Mouse (Mus musculus): ENCODE results near the gene Vash1. TPM values are rescaled to one million over a fixed set of nuclear protein-coding genes. Genes with fewer than 3 reads are reported as not detected.

Gene Vash1
- total and polyA plus RNA-seq, 2 experiments, result 0.74 to 0.88 TPM

DNA sequence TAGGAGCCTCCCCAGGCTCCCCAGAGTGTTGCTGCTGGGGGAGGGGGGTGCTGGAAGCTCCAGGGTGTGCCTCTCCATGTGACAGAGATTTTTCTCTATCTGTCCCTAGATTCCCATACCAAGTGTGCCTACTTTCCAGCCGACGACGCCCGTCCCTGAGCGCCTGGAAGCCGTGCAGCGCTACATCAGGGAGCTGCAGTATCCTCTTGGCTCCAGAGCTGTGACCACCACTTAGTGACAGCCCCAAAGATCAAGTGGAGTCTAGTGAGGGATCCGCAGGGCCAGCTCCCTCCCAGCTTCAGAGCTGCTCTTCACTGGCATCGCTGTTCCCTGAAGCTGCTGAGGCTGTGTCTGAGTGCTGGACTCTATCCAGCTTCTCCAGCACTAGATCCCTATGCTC lies 6.8 kb downstream of the Vash1 start:
- no peak for DNase-seq (ENCODE audit: extremely low read depth, low read depth, low spot score)
- Histone ChIP-seq H3K79me2 (ENCODE audit: control insufficient read depth, insufficient read depth, low read length) (no peaks in the 10 kb centered on the region), H3K9ac (ENCODE audit: low read depth, low read length) (no peak overlapping the region), H3K36me3 (ENCODE audit: control insufficient read depth, insufficient read depth, low read length) (no peaks in the 10 kb centered on the region), H3K4me1 (ENCODE audit: control insufficient read depth, insufficient read depth, low read length) (no peaks in the 10 kb centered on the region; the same call in 1 of the 2 replicates), H3K4me3 (ENCODE audit: insufficient read depth, low read depth, low read length) (no peak overlapping the region), H3K27me3 (ENCODE audit: control insufficient read depth, insufficient read depth, low read length) (no peaks in the 10 kb centered on the region), H3K27ac (replicated peaks; ENCODE audit: insufficient read depth, low read depth, low read length) (no peak overlapping the region)
- WGBS, result 81% methylated on average over 9 of the region's 9 CpGs
- TF ChIP-seq POLR2A (IDR thresholded peaks at IDR 0.05; ENCODE audit: extremely low read depth, insufficient read depth, low read length), result no peak
- no peak for TF ChIP-seq CTCF (IDR thresholded peaks at IDR 0.05; ENCODE audit: low read depth, low read length)

DNA sequence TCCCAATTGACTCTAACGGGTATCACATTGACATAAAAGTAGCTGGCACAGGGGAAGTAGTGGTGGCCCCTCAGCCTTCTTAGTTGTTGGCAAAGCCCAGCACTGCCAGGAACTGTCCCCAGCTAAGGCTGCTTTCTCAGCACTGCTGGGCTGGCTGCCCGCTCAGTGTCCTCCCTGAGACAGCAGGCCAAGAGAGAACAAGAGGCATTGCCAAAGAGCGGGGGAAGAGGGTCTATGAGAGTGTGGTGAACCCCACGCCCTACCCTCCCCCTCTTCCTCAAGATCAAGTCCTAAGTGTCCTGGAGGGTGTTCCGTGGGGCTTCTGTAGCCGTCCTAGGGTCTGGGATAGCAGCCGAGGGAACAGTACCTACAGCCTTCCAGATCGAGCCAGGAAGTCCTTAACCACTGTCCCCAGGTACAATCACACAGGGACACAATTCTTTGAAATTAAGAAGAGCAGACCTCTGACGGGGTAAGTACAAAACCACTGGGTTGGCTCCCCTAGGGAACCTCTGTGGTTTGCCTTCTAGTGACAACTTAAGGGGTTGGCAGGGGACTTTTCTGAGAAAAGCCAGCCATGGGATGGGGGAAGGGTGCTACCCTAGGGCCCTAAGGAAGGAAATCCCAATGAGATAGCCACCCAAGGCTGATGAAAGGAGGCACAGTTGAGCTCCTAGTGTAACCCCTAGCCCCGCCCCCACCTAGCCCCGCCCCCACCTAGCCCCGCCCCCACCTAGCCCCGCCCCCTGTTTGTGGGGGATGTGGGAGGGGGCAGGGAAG lies 8.2 kb downstream of the Vash1 start:
- no peaks in the 10 kb centered on the region for H3K79me2 ChIP-seq (ENCODE audit: control insufficient read depth, insufficient read depth, low read length)
- TF ChIP-seq CTCF (IDR thresholded peaks at IDR 0.05; ENCODE audit: low read depth, low read length) (no peak), POLR2A (IDR thresholded peaks at IDR 0.05; ENCODE audit: extremely low read depth, insufficient read depth, low read length) (no peak)
- DNase-seq (ENCODE audit: extremely low read depth, low read depth, low spot score), result no peak
- 52% methylated on average over 13 of the region's 13 CpGs for WGBS
- H3K4me1 ChIP-seq (ENCODE audit: control insufficient read depth, insufficient read depth, low read length), result no peaks in the 10 kb centered on the region; the same call in 1 of the 2 replicates
- no peaks in the 10 kb centered on the region for H3K27me3 ChIP-seq (ENCODE audit: control insufficient read depth, insufficient read depth, low read length)
- no peak overlapping the region for H3K4me3 ChIP-seq (ENCODE audit: insufficient read depth, low read depth, low read length)
- no peak overlapping the region for H3K9ac ChIP-seq (ENCODE audit: low read depth, low read length)
- no peaks in the 10 kb centered on the region for H3K36me3 ChIP-seq (ENCODE audit: control insufficient read depth, insufficient read depth, low read length)
- no peak overlapping the region for H3K27ac ChIP-seq (replicated peaks; ENCODE audit: insufficient read depth, low read depth, low read length)

GRCm38 (mm10) chr12:86687445-86687955 lies 9.0 kb downstream of the Vash1 start:
- WGBS, result 65% methylated on average over 4 of the region's 4 CpGs
- H3K4me3 ChIP-seq (ENCODE audit: insufficient read depth, low read depth, low read length), result no peak overlapping the region
- H3K27me3 ChIP-seq (ENCODE audit: control insufficient read depth, insufficient read depth, low read length), result no peaks in the 10 kb centered on the region
- H3K79me2 ChIP-seq (ENCODE audit: control insufficient read depth, insufficient read depth, low read length), result no peaks in the 10 kb centered on the region
- H3K36me3 ChIP-seq (ENCODE audit: control insufficient read depth, insufficient read depth, low read length), result no peaks in the 10 kb centered on the region
- H3K27ac ChIP-seq (replicated peaks; ENCODE audit: insufficient read depth, low read depth, low read length), result no peak overlapping the region; the same call in 1 of the 2 replicates
- no peak for TF ChIP-seq CTCF (IDR thresholded peaks at IDR 0.05; ENCODE audit: low read depth, low read length)
- TF ChIP-seq POLR2A (IDR thresholded peaks at IDR 0.05; ENCODE audit: extremely low read depth, insufficient read depth, low read length), result no peak
- no peak overlapping the region for H3K9ac ChIP-seq (ENCODE audit: low read depth, low read length)
- no peak for DNase-seq (ENCODE audit: extremely low read depth, low read depth, low spot score)
- H3K4me1 ChIP-seq (ENCODE audit: control insufficient read depth, insufficient read depth, low read length), result no peaks in the 10 kb centered on the region; the same call in 1 of the 2 replicates

- Histone ChIP-seq H3K4me1 (ENCODE audit: control insufficient read depth, insufficient read depth, low read length) (no peaks in the 10 kb centered on the region; the same call in 1 of the 2 replicates), H3K36me3 (ENCODE audit: control insufficient read depth, insufficient read depth, low read length) (no peaks in the 10 kb centered on the region), H3K79me2 (ENCODE audit: control insufficient read depth, insufficient read depth, low read length) (no peaks in the 10 kb centered on the region), H3K4me3 (ENCODE audit: insufficient read depth, low read depth, low read length) (no peak overlapping the region), H3K27me3 (ENCODE audit: control insufficient read depth, insufficient read depth, low read length) (no peaks in the 10 kb centered on the region), H3K9ac (ENCODE audit: low read depth, low read length) (no peak overlapping the region), H3K27ac (replicated peaks; ENCODE audit: insufficient read depth, low read depth, low read length) (no peak overlapping the region; the same call in 1 of the 2 replicates)
- no peak for DNase-seq (ENCODE audit: extremely low read depth, low read depth, low spot score)
- WGBS, result 79% methylated on average over 4 of the region's 4 CpGs
- no peak for TF ChIP-seq POLR2A (IDR thresholded peaks at IDR 0.05; ENCODE audit: extremely low read depth, insufficient read depth, low read length)
- no peak for TF ChIP-seq CTCF (IDR thresholded peaks at IDR 0.05; ENCODE audit: low read depth, low read length)
Measured at GRCm38 (mm10) chr12:86687971-86688573, 9.6 kb downstream of the Vash1 start.

DNA sequence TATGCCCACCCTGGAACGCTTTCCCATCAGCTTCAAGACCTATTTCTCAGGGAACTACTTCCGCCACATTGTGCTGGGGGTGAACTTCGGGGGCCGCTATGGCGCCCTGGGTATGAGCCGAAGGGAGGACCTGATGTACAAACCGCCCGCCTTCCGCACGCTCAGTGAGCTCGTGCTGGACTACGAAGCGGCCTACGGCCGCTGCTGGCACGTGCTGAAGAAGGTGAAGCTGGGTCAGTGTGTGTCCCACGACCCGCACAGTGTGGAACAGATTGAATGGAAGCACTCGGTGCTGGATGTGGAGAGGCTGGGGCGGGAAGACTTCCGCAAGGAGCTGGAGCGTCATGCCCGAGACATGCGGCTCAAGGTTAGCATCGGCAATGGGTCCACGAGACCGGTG lies 10.4 kb downstream of the Vash1 start:
- Histone ChIP-seq H3K9ac (ENCODE audit: low read depth, low read length) (no peak overlapping the region), H3K36me3 (ENCODE audit: control insufficient read depth, insufficient read depth, low read length) (no peaks in the 10 kb centered on the region), H3K27me3 (ENCODE audit: control insufficient read depth, insufficient read depth, low read length) (no peaks in the 10 kb centered on the region), H3K27ac (replicated peaks; ENCODE audit: insufficient read depth, low read depth, low read length) (no peak overlapping the region), H3K79me2 (ENCODE audit: control insufficient read depth, insufficient read depth, low read length) (no peaks in the 10 kb centered on the region), H3K4me3 (ENCODE audit: insufficient read depth, low read depth, low read length) (no peak overlapping the region), H3K4me1 (ENCODE audit: control insufficient read depth, insufficient read depth, low read length) (no peaks in the 10 kb centered on the region; the same call in 1 of the 2 replicates)
- 96% methylated on average over 27 of the region's 27 CpGs for WGBS
- no peak for DNase-seq (ENCODE audit: extremely low read depth, low read depth, low spot score)
- no peak for TF ChIP-seq POLR2A (IDR thresholded peaks at IDR 0.05; ENCODE audit: extremely low read depth, insufficient read depth, low read length)
- no peak for TF ChIP-seq CTCF (IDR thresholded peaks at IDR 0.05; ENCODE audit: low read depth, low read length)
